Mouse (Mus musculus): Measurements from ENCODE around the gene Nop58. TPM values are rescaled to one million over a fixed set of nuclear protein-coding genes. Genes with fewer than 3 reads are reported as not detected.
"Not testable (repeated sequence)": the region's sequence is repeated elsewhere in the genome, so short reads cannot be mapped to it uniquely, and the experiment has no call there.

The Nop58 gene
- 25.5 and 39.8 TPM in 2 replicates for polyA plus RNA-seq (2012; ENCODE audit: insufficient read depth, insufficient read length, missing spikeins)

DNA sequence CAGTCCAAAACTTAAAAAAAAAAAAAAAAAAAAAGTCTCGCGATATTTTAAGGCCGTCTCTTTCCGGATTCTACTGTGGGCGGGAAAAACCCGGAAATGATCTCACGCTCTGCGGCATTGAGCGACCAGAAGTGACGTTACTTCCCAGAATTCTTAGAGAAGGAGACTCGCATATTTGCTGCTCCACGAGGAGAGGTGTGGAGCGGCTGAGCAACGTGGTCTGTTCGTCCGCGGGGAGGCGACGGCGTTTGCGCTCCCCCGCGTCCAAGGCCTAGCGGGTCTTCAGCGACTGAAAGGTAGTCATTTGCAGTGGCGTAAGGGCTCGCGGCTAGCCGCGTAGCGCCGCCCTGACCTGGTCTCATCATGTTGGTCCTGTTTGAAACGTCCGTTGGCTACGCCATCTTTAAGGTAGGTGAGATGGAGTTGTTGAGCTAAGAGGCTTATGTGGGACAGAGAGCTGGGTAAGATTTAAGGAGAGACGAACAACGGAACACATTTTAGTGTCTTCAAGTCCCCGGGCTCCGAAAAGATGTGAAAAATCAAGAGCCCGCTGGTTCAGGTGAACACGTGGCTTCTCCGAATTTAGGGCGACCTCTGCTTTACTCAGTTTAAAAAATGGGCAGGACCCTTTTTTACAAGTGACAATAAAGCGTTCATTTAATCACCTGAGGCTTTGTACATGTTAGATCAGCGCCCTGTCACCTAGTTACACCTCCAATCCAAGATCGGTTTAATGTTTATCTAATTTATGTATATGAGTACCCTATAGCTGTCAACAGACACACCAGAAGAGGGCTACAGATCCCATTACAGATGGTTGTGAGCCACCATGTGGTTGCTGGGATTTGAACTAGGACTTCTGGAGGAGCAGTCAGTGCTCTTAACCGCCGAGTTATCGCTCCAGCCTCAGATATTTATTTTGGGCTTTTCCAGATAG is at the start of gene Nop58:
Gene Nop58, plus strand, starts transcription at position 153 of the 937 bp plus-strand sequence.
- peak within 1 kb of the TSS; percentile 97 for H3K4me3 ChIP-seq (ENCODE audit: insufficient read depth, low read length)
- H3K4me1 ChIP-seq (ENCODE audit: control insufficient read depth, insufficient read depth, low read length), result peaks cover 2% of the 10 kb centered on the region; the same call in 1 of the 2 replicates
- peak within 1 kb of the TSS; percentile 82 for H3K27ac ChIP-seq (ENCODE audit: insufficient read depth, low read depth, low read length)
- no peak for TF ChIP-seq CTCF (IDR thresholded peaks at IDR 0.05; ENCODE audit: low read depth, low read length)
- TF ChIP-seq POLR2A (IDR thresholded peaks at IDR 0.05; ENCODE audit: borderline replicate concordance, low read depth, low read length), result peak; percentile 43; the same call in 1 of the 2 replicates

DNA sequence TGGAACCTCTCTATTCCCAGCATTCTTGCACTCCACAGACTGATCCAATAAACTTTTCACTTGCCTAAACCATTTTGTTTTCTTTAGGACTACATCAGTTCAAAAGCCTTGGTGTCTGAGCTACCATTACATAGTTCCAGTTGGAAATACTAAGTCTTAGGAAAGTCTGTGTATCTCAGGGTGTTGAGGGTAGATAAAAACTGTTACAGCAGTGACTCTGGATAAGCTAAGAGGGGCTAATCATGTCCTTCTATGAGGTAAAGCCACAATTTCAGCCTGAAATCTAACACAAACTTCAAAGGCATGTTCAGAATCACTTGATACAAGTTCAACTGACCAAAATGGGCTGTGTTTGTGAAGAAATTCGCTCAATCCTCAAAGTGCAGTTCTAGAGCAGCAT is 48.4 kb upstream of the Nop58 start:
- Histone ChIP-seq H3K4me3 (ENCODE audit: insufficient read depth, low read length) (no peak overlapping the region), H3K27ac (ENCODE audit: insufficient read depth, low read depth, low read length) (no peak overlapping the region), H3K4me1 (ENCODE audit: control insufficient read depth, insufficient read depth, low read length) (peaks cover 17% of the 10 kb centered on the region)
- TF ChIP-seq CTCF (IDR thresholded peaks at IDR 0.05; ENCODE audit: low read depth, low read length), result no peak
- no peak for TF ChIP-seq POLR2A (IDR thresholded peaks at IDR 0.05; ENCODE audit: borderline replicate concordance, low read depth, low read length)

DNA sequence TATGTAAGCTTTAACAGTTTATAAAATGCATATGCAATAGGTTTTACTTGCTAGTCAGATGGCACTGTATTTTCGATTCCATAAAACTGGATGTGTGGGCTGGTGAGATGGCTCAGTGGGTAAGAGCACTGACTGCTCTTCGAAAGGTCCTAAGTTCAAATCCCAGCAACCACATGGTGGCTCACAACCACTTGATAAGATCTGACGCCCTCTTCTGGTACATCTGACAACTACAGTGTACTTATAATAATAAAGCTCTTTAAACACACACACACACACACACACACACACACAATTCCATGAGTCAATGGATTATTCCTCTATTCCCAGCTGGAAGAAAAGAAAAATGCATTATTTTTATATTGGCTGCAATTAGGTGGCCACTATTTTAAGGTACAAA is 46.4 kb upstream of the Nop58 start:
- Histone ChIP-seq H3K4me1 (ENCODE audit: control insufficient read depth, insufficient read depth, low read length) (peaks cover 16% of the 10 kb centered on the region), H3K4me3 (ENCODE audit: insufficient read depth, low read length) (no peak overlapping the region), H3K27ac (ENCODE audit: insufficient read depth, low read depth, low read length) (no peak overlapping the region)
- TF ChIP-seq POLR2A (IDR thresholded peaks at IDR 0.05; ENCODE audit: borderline replicate concordance, low read depth, low read length) (no peak), CTCF (IDR thresholded peaks at IDR 0.05; ENCODE audit: low read depth, low read length) (no peak)

DNA sequence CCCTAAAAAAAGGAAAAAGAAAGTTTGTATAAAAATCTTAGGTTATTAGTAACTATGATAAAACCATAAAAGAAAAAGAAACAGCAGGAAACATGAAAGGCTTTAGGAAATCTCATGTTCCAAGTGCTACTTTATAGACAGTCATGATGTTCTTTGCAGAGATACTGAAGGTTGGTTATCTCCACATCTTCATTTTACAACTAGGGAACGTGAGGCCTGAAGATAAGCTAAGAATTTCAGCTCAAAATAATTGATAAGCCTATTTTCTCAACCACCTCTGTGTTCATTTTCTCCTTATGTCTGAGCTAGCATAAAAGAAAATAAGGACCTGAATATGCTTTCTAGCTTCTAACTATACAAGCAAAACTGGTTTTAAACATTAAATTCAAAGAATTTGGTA is 42.3 kb upstream of the Nop58 start:
- TF ChIP-seq CTCF (IDR thresholded peaks at IDR 0.05; ENCODE audit: low read depth, low read length) (no peak), POLR2A (IDR thresholded peaks at IDR 0.05; ENCODE audit: borderline replicate concordance, low read depth, low read length) (no peak)
- no peak overlapping the region for H3K27ac ChIP-seq (ENCODE audit: insufficient read depth, low read depth, low read length)
- peaks cover 6% of the 10 kb centered on the region for H3K4me1 ChIP-seq (ENCODE audit: control insufficient read depth, insufficient read depth, low read length)
- H3K4me3 ChIP-seq (ENCODE audit: insufficient read depth, low read length), result no peak overlapping the region

- not testable (repeated sequence) for H3K27ac ChIP-seq (ENCODE audit: insufficient read depth, low read depth, low read length); H3K4me3 ChIP-seq (ENCODE audit: insufficient read depth, low read length)
Observed at GRCm38 (mm10) chr1:59646502-59646901, 38.3 kb upstream of the Nop58 start.

GRCm38 (mm10) chr1:59651201-59651819 is 33.5 kb upstream of the Nop58 start:
- no peak for TF ChIP-seq POLR2A (IDR thresholded peaks at IDR 0.05; ENCODE audit: borderline replicate concordance, low read depth, low read length)
- no peak for TF ChIP-seq CTCF (IDR thresholded peaks at IDR 0.05; ENCODE audit: low read depth, low read length)
- Histone ChIP-seq H3K4me3 (ENCODE audit: insufficient read depth, low read length) (no peak overlapping the region), H3K4me1 (ENCODE audit: control insufficient read depth, insufficient read depth, low read length) (peaks cover 12% of the 10 kb centered on the region), H3K27ac (ENCODE audit: insufficient read depth, low read depth, low read length) (no peak overlapping the region)

More at GRCm38 (mm10) chr1:59646502-59646901, 38.3 kb upstream of the Nop58 start:
- H3K4me1 ChIP-seq (ENCODE audit: control insufficient read depth, insufficient read depth, low read length), result not testable (repeated sequence)

GRCm38 (mm10) chr1:59653243-59653911 is 31.4 kb upstream of the Nop58 start:
- Histone ChIP-seq H3K4me3 (ENCODE audit: insufficient read depth, low read length) (no peak overlapping the region), H3K4me1 (ENCODE audit: control insufficient read depth, insufficient read depth, low read length) (peaks cover 6% of the 10 kb centered on the region), H3K27ac (ENCODE audit: insufficient read depth, low read depth, low read length) (no peak overlapping the region)
- TF ChIP-seq CTCF (IDR thresholded peaks at IDR 0.05; ENCODE audit: low read depth, low read length) (no peak), POLR2A (IDR thresholded peaks at IDR 0.05; ENCODE audit: borderline replicate concordance, low read depth, low read length) (no peak)

DNA sequence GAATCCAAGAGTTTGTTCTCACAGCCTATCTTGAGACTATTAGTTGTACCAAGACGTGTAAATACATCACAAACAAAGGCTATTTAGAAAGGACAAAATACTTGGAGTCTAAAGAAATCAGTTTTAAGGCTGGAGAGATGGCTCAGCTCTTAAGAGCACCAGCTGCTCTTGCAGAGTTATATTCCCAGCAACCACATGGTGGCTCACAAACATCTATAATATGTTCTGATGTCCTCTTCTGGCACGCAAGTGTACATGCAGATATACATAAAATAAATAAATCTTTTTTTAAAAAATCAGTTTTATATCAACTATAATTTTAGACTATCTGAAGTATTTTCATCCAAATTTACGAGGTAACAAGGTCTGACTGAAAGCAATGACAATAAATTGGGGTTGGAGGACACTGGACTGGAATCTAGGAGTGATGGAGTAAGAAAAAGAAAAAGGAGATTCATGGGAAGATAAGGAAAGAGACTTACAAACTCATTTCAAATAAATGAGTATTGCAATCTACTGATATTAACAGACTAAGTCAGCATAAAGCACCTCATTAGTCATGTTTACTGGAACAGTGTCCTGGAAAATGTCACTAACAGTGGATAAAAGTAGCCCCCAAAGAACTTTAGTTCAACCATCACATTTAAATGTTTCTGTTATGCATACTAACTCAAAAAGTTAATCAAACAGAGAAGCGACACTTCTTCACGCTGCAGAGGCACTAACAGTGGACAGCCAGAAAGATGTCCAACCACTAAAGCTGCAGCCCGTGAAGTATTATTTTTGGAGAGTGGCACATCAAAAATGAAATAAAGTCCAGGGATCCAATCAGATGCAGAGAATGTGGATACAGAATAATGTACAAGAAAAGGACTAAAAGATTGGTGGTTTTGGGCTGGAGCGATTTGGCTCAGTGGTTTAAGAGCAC is 28.3 kb upstream of the Nop58 start:
- H3K4me3 ChIP-seq (ENCODE audit: insufficient read depth, low read length), result no peak overlapping the region
- TF ChIP-seq POLR2A (IDR thresholded peaks at IDR 0.05; ENCODE audit: borderline replicate concordance, low read depth, low read length) (no peak), CTCF (IDR thresholded peaks at IDR 0.05; ENCODE audit: low read depth, low read length) (no peak)
- H3K27ac ChIP-seq (ENCODE audit: insufficient read depth, low read depth, low read length), result no peak overlapping the region
- H3K4me1 ChIP-seq (ENCODE audit: control insufficient read depth, insufficient read depth, low read length), result peaks cover 8% of the 10 kb centered on the region
